Mouse (Mus musculus) inflammation-experienced regulatory T-cells, adult 6 months (primary cell): ENCODE measurements around the gene B2m. TPM values are rescaled to one million over a fixed set of nuclear protein-coding genes. Genes with fewer than 3 reads are reported as not detected.
"Not testable (repeated sequence)": the region's sequence is repeated elsewhere in the genome, so short reads cannot be mapped to it uniquely, and the experiment has no call there.

Source experiments
- ATAC-seq: one replicate; pipeline ENCODE4 v1.8.0; 2017
- polyA plus RNA-seq, 3 experiments: library from polyadenylated mRNA; unstranded; fragments of 100-300 nt; shearing (Covaris generic); gene quantifications; one replicate each; pipeline ENCODE4 v1.2.1; 2017

B2m gene
- polyA plus RNA-seq = over 10,000 TPM in 1 of 3 experiments, 1,000 to 10,000 TPM in 2; 8,524 to 10,037 (median 9,865) TPM

- peak; percentile 85 for ATAC-seq
Observed at GRCm38 (mm10) chr2:122147508-122148241, at the start of gene B2m. Gene B2m, plus strand, starts transcription at chr2:122147686.

- ATAC-seq = not testable (repeated sequence)
Observed at GRCm38 (mm10) chr2:122097686-122098085, 49.8 kb upstream of the B2m start.

- ATAC-seq = no peak
Observed at GRCm38 (mm10) chr2:122102070-122102469, 45.4 kb upstream of the B2m start.

- ATAC-seq = no peak
Observed at GRCm38 (mm10) chr2:122108101-122108500, 39.4 kb upstream of the B2m start.

GRCm38 (mm10) chr2:122109714-122110113, 37.8 kb upstream of the B2m start:
- no peak for ATAC-seq

- no peak for ATAC-seq
Observed at GRCm38 (mm10) chr2:122116888-122117287, 30.6 kb upstream of the B2m start.

- ATAC-seq = peak; percentile 99
Observed at GRCm38 (mm10) chr2:122117961-122118958, 29.2 kb upstream of the B2m start, which contains the start of gene Spg11. Gene Spg11, minus strand, starts transcription at chr2:122118386.

GRCm38 (mm10) chr2:122125680-122126572, 21.6 kb upstream of the B2m start:
- peak; percentile 27 for ATAC-seq

GRCm38 (mm10) chr2:122126765-122127347, 20.6 kb upstream of the B2m start:
- ATAC-seq = peak; percentile 57

- ATAC-seq = no peak
Observed at GRCm38 (mm10) chr2:122127635-122128034, 19.9 kb upstream of the B2m start.

GRCm38 (mm10) chr2:122132078-122132477, 15.4 kb upstream of the B2m start:
- ATAC-seq = no peak

- ATAC-seq = no peak
Observed at GRCm38 (mm10) chr2:122132618-122133017, 14.9 kb upstream of the B2m start.

- peak; percentile 82 for ATAC-seq
Observed at GRCm38 (mm10) chr2:122137839-122138465, 9.5 kb upstream of the B2m start.

- no peak for ATAC-seq
Observed at GRCm38 (mm10) chr2:122140815-122141214, 6.7 kb upstream of the B2m start.

- ATAC-seq = no peak
Observed at GRCm38 (mm10) chr2:122141332-122141967, 6.0 kb upstream of the B2m start.

GRCm38 (mm10) chr2:122143111-122143510, 4.4 kb upstream of the B2m start:
- ATAC-seq = no peak

- ATAC-seq = peak; percentile 16
Observed at GRCm38 (mm10) chr2:122145756-122146155, 1.7 kb upstream of the B2m start.

GRCm38 (mm10) chr2:122146687-122147086, 799 bp upstream of the B2m start:
- ATAC-seq = no peak

GRCm38 (mm10) chr2:122148242-122148917, 894 bp downstream of the B2m start:
- ATAC-seq = peak; percentile 57

- ATAC-seq = no peak
Observed at GRCm38 (mm10) chr2:122149316-122149715, 1.8 kb downstream of the B2m start.
